Mouse (Mus musculus) central nervous system, embryonic 11.5 days (tissue): Measurements from ENCODE around the gene 4921530L21Rik. TPM values are rescaled to one million over a fixed set of nuclear protein-coding genes. Genes with fewer than 3 reads are reported as not detected.

Experiments
- polyA plus RNA-seq: library from polyadenylated mRNA; depleted of rRNA; stranded (reverse); fragments of >200 nt; gene quantifications from 2 replicates; pipeline ENCODE4 v1.2.3, GENCODE M21; 2012; rRNA removed

4921530L21Rik gene
- not detected in 2 replicates for polyA plus RNA-seq

DNA sequence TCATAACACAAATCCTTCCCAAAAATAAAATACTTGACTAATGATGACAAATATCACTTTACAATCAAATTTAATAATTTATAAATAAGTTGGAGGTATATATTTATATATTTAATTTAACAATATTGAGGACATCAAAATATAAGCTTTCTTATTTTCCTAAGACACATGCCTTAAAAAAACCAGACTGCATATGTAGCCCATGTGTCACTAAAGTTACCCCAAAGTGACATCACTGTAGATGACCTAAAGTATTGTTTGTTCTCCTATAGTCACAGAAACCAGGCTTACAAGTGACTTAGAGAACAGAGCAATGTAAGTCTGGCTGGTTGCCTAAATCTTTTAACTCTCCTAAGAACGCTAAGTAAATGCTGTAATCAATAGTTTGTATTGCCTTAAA lies at the start of gene 4921530L21Rik:
TSS of gene 4921530L21Rik (plus strand) at position 301 of the 400 bp plus-strand sequence.

